Mouse (Mus musculus) ES-E14 (cell line): Measurements from ENCODE around the gene Kcnip3.

Source experiments
- MAFK ChIP-seq: IDR thresholded peaks from 2 replicates; pipeline ENCODE4 v1.6.1; 2014; ENCODE audit warnings: mild to moderate bottlenecking, low read depth, low read length, inconsistent platforms; ENCODE audit not compliant: insufficient read depth
- ZC3H11A ChIP-seq: IDR thresholded peaks from 2 replicates; pipeline ENCODE4 v1.6.1; 2012; ENCODE audit warnings: low read depth, mild to moderate bottlenecking, inconsistent platforms, low read length, borderline replicate concordance

DNA sequence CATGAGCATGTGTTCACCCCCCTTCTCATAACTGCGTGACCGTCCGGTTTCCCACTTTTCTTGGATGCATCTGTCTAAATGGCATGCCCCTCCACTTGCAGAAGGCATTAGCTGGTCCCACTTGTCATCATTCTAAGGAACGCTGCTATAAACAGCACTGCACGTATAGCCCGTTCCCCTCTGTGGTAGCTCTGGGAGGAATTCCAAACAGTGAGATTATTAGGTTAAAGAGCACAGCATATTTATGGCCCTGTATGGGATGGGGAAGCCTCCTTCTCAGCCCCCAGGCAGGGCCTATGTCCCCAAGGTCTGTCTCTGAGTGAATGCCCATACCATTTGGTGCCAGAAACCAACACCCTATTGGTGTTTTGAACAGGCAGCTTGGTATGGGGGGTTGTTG lies 110.8 kb downstream of the Kcnip3 start:
- no peak for TF ChIP-seq ZC3H11A
- no peak for TF ChIP-seq MAFK
